Mouse (Mus musculus) heart, embryonic 10.5 days (tissue): Measurements from ENCODE around the gene Nkx6-2. TPM values are rescaled to one million over a fixed set of nuclear protein-coding genes. Genes with fewer than 3 reads are reported as not detected.
A peak's percentile ranks its signal among the peaks of the same experiment; 100 is the strongest.

ENCODE experiments used
- DNase-seq: peaks from one replicate; pipeline ENCODE4 v3.0.0-alpha.2; 2017; ENCODE audit warnings: low spot score
- H3K27ac ChIP-seq: fragments of 300-500 bp; sonication (generic); 2 replicates; pipeline ENCODE4 v1.5.1; 2016; ENCODE audit warnings: mild to moderate bottlenecking
- H3K27me3 ChIP-seq: fragments of 300-500 bp; sonication (generic); 2 replicates; pipeline ENCODE4 v1.6.1; 2016; ENCODE audit warnings: mild to moderate bottlenecking; ENCODE audit not compliant: poor library complexity, insufficient read depth, severe bottlenecking
- H3K36me3 ChIP-seq: fragments of 300-500 bp; sonication (generic); 2 replicates; pipeline ENCODE4 v1.6.1; 2016; ENCODE audit warnings: mild to moderate bottlenecking, moderate library complexity
- H3K4me1 ChIP-seq: fragments of 300-500 bp; sonication (generic); 2 replicates; pipeline ENCODE4 v1.6.1; 2016; ENCODE audit warnings: mild to moderate bottlenecking
- H3K4me3 ChIP-seq: fragments of 300-500 bp; sonication (generic); 2 replicates; pipeline ENCODE4 v1.5.1; 2016; ENCODE audit warnings: mild to moderate bottlenecking, moderate library complexity
- H3K9me3 ChIP-seq: fragments of 300-500 bp; sonication (generic); 2 replicates; pipeline ENCODE4 v1.6.1; 2016; ENCODE audit warnings: mild to moderate bottlenecking, moderate library complexity
- WGBS: fragments of 180-500 bp; shearing (Covaris S2); methylation state at CpG from one replicate; pipeline ENCODE4 v1.1.7; 2016; 5-methylcytosine and 5-hydroxymethylcytosine counted together
- polyA plus RNA-seq: library from polyadenylated mRNA; unstranded; fragments of >200 nt; fragmentation: Nextera tagmentation; extraction: Ambion mirVana; gene quantifications from 2 replicates; pipeline ENCODE4 v1.2.1, GENCODE M21; 2016

The Nkx6-2 gene
- 1.2 TPM in 1 of 2 replicates, not detected in the other for polyA plus RNA-seq

DNA sequence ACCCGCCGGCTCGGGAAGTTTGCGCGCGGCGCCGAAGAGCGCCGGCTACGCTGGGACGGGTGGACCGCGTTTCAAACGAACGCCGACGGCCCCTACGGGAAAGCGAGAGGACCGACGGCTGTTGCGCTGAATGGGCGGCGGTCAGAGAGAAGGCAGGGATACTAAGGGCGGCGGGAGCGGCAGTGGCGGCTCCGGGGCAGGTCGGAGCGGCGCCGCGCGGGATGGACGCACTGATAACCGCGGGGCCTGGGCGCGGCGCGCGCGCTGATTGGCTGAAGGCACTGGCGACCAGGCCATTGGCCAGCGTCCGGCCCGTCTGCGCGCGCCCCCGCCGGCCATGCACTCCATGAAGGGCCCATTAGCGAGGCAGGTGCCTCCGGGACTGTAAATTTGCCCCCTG is at the start of gene Nkx6-2:
Nkx6-2 (minus strand) TSS at position 203 of the 400 bp plus-strand sequence.
- peak within 1 kb of the TSS; percentile 60 for H3K4me3 ChIP-seq
- H3K36me3 ChIP-seq = peaks cover 18% of the 10 kb centered on the region
- H3K9me3 ChIP-seq = no peaks in the 10 kb centered on the region
- peaks cover 100% of the 10 kb centered on the region for H3K27me3 ChIP-seq
- under 1% methylated on average over 48 of the region's 56 CpGs for WGBS
- DNase-seq = no peak
- H3K4me1 ChIP-seq = peaks cover 28% of the 10 kb centered on the region
- no peak within 1 kb of the TSS for H3K27ac ChIP-seq

DNA sequence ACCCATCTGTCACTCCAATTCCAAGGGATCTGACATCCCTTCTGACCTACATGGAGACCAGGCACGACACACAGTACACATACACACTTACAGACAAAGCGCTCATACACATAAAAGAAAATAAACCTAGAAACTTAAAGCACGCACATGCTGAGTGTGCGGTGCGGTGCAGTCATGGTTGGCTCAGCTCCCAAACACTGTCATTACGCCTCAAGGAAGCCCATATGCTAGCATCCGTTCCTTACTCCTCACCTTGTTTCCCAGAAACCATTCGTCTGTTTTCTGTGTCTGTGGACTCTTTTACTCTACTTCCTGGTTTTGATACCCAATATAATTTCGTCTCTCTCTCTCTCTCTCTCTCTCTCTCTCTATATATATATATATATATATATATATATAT is 42.6 kb upstream of the Nkx6-2 start:
- no peak for DNase-seq
- Histone ChIP-seq H3K27me3 (peaks cover 13% of the 10 kb centered on the region; the same call in 1 of the 2 replicates), H3K4me3 (no peak overlapping the region), H3K9me3 (no peaks in the 10 kb centered on the region), H3K4me1 (no peaks in the 10 kb centered on the region), H3K36me3 (no peaks in the 10 kb centered on the region), H3K27ac (no peak overlapping the region)
- WGBS = 87% methylated on average over 9 of the region's 9 CpGs

DNA sequence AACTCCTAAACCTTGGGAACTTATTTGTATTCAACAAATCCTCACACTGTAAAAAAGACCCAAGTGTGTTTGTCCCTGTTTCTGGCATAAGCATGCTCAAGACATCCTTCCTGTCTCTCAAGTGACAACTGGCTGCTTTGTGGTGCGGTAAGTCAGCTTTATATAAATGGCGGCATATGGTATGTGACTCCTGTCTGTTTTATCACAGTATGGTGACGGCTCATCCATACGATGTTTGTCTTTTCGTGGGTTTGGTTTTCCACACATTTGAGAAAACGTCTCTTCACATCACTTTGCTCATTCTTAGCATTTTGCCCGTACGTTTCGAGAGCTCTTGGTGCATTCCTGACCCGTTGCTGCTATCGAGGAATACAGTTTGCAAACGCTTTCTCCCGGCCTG is 40.0 kb upstream of the Nkx6-2 start:
- DNase-seq = no peak
- H3K27me3 ChIP-seq = peaks cover 32% of the 10 kb centered on the region; the same call in 1 of the 2 replicates
- no peak overlapping the region for H3K4me3 ChIP-seq
- no peak overlapping the region for H3K27ac ChIP-seq
- H3K36me3 ChIP-seq = no peaks in the 10 kb centered on the region
- no peaks in the 10 kb centered on the region for H3K9me3 ChIP-seq
- H3K4me1 ChIP-seq = no peaks in the 10 kb centered on the region
- 79% methylated on average over 13 of the region's 13 CpGs for WGBS

DNA sequence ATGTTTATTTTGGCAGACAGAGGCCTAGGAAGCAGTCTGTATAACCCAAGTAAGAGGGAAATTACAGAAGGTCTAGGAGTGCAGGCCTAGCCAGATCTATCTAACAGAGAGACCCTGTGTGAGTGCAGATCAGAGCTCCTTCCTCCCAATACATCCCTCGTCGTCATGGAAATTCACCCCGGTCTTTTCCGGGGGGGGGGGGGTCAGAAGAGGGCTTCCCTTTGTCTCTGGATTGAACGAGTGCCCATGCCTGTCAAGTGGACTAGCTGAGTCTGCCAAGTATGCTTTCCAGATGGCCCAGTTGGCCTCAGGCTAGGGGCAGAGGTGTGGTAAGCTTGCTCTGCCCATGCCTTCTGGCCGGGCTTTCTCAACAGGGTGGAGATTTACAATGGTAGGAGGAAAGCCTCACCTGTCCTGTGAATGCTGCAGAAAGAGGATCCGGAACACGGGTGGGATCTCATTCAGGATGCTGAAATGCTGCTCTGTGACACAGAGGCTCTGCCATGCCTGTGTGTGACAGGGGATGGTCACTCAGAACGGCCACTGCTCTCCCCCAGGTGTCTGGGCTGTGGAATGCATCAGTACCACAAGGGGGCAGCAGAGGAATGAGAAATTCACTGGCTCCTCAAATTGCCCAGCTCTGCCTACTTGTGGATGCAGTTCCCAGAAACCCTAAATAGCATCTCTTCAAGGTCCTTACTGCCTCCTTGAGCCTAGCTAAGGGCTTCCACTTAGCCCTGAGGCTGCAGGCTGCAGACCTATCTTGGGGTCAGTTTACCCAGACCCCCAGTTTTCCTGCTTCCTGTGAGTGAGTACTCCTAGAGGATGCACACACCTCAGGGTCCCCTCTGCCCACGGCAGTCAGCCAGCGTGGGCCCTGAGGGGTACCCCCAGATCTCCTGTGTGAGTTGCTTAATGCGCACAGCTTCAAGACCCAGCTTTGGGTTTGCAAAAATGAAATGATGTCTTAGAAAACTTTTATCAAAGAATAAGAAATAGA is 33.5 kb upstream of the Nkx6-2 start:
- Histone ChIP-seq H3K36me3 (no peaks in the 10 kb centered on the region), H3K4me1 (no peaks in the 10 kb centered on the region), H3K27me3 (peaks cover 62% of the 10 kb centered on the region), H3K27ac (no peak overlapping the region), H3K9me3 (no peaks in the 10 kb centered on the region), H3K4me3 (no peak overlapping the region)
- no peak for DNase-seq
- WGBS = 62% methylated on average over 12 of the region's 12 CpGs

DNA sequence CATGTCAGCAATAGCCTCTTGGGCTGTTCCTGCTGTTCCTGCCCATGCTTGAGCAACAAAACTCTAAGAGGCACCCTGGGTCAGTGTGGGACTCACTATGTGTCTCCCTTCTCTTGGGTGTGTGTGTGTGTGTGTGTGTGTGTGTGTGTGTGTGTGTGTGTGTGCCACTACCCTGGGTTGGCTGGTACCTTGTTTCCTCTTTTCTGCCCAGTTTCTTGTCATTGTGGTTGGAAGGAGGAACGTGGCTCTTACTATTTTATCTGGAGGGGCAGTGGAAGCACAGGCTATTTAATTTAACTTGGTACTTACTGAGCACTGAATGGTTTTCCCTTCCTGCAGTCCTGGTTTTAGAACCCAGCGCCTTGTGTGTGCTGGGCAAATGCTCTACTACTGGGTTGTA is 27.7 kb upstream of the Nkx6-2 start:
- Histone ChIP-seq H3K27me3 (peaks cover 40% of the 10 kb centered on the region), H3K36me3 (no peaks in the 10 kb centered on the region), H3K4me1 (no peaks in the 10 kb centered on the region), H3K4me3 (no peak overlapping the region), H3K27ac (no peak overlapping the region), H3K9me3 (no peaks in the 10 kb centered on the region)
- DNase-seq = no peak
- 64% methylated on average over 2 of the region's 2 CpGs for WGBS

DNA sequence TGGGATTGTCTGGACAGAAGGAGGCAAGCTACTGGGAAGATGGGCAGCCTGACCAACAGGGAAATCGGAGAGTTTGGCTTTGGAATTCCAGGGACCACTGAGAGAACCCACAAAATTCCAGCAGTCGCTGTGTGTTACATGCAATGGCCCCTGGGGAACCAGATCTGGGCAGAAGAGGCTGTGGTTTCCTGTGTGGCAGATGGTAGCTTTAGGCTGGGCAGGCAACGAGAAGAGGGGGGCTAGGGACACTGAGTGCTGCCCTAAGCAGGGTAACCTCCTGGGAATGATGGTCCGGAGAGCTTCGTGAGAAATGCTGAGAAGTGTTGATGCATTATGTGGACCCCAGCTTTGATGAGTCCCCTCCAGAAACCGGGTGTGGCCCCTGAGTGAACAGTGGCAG is 13.3 kb upstream of the Nkx6-2 start:
- DNase-seq = no peak
- no peaks in the 10 kb centered on the region for H3K9me3 ChIP-seq
- WGBS = 59% methylated on average over 6 of the region's 6 CpGs
- H3K27ac ChIP-seq = no peak overlapping the region
- H3K4me3 ChIP-seq = no peak overlapping the region
- no peaks in the 10 kb centered on the region for H3K4me1 ChIP-seq
- H3K27me3 ChIP-seq = peaks cover 36% of the 10 kb centered on the region; the same call in 1 of the 2 replicates
- H3K36me3 ChIP-seq = no peaks in the 10 kb centered on the region

DNA sequence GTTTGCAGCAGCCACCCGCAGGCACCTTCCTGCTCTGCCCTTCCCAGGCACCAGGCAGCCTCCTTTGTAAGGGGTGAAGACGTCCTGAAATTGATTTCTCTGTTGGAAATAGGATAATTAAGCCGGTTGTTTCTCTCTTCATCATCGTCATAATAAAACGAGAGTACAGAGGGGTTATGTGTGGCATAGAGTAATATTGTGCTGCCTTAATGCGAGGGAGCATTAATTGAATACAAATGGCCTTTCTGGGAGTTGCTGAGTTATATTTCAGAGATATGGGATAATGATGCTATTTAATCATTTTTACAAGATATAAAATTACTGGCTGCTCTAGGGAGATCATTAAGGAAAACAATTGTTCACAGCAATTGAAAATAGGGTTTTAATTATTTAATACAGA is 12.7 kb upstream of the Nkx6-2 start:
- Histone ChIP-seq H3K4me3 (no peak overlapping the region), H3K27ac (no peak overlapping the region), H3K36me3 (no peaks in the 10 kb centered on the region), H3K9me3 (no peaks in the 10 kb centered on the region), H3K27me3 (peaks cover 36% of the 10 kb centered on the region; the same call in 1 of the 2 replicates), H3K4me1 (no peaks in the 10 kb centered on the region)
- DNase-seq = no peak
- 61% methylated on average over 6 of the region's 6 CpGs for WGBS

DNA sequence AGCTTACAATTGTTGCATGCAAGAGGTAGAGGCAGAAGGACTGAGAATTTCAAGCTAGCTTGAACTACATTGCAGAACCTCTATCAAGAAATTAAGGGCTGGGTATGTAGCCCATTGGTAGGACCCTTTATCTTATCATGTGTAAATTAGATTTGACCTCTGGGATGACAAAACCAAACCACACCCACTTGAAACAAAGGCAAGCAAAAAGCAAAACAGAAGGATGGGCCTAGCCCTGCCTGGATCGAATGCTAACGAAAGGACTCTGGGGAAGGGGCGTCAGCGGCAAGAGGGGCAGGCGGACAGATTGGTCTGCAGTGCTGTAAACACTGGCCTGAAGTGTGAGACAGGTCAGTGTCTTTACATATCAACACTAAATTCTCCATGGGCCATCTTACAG is 8.7 kb upstream of the Nkx6-2 start:
- H3K27me3 ChIP-seq = peaks cover 65% of the 10 kb centered on the region
- no peak overlapping the region for H3K4me3 ChIP-seq
- H3K9me3 ChIP-seq = no peaks in the 10 kb centered on the region
- no peak overlapping the region for H3K27ac ChIP-seq
- 61% methylated on average over 5 of the region's 5 CpGs for WGBS
- no peaks in the 10 kb centered on the region for H3K4me1 ChIP-seq
- H3K36me3 ChIP-seq = no peaks in the 10 kb centered on the region
- DNase-seq = no peak

DNA sequence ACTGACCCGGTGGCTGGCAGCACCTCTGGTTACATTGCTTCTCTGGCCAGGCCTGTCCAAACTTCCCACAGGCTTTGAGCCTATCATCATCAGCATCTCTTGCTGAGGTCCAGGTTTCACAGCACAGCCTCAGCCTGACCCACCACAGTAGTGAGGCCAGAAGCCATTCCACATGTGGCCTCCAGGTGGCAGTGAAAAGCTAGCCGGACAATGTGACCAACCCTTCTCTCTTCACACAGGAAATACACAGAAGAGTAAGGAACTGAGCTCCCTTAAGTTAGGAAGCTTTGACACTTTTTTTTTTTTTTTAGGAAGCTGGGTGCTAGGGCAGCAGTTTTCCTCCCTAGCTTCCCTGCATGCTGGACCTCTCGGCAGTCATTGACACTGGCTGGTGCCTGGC is 7.7 kb upstream of the Nkx6-2 start:
- WGBS = 35% methylated on average over 3 of the region's 3 CpGs
- no peak overlapping the region for H3K27ac ChIP-seq
- H3K27me3 ChIP-seq = peaks cover 69% of the 10 kb centered on the region
- no peaks in the 10 kb centered on the region for H3K36me3 ChIP-seq
- H3K9me3 ChIP-seq = no peaks in the 10 kb centered on the region
- H3K4me3 ChIP-seq = no peak overlapping the region
- H3K4me1 ChIP-seq = no peaks in the 10 kb centered on the region; the same call in 1 of the 2 replicates
- DNase-seq = no peak

DNA sequence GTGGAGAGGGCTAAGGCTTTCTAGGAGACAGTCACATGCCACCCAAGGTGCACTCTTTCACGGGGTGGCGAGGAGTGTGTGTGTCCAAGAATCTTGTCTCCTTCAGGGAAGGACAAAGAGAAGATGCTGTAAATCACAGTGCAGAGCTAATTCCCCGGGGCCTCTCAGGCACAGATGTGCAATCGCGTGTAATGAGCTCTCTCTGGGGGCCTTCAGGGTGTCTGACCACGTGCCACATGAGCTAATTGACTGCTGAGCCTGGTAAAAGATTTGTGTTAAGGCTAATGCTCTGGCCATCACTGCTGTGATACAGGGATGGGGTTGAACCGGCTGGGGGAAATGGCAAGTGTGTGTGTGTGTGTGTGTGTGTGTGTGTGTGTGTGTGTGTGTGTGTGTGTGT is 5.3 kb upstream of the Nkx6-2 start:
- DNase-seq = no peak
- Histone ChIP-seq H3K36me3 (no peaks in the 10 kb centered on the region), H3K27me3 (peaks cover 74% of the 10 kb centered on the region), H3K4me1 (peaks cover 5% of the 10 kb centered on the region; the same call in 1 of the 2 replicates), H3K9me3 (no peaks in the 10 kb centered on the region), H3K27ac (no peak overlapping the region), H3K4me3 (no peak overlapping the region)
- WGBS = 45% methylated on average over 7 of the region's 7 CpGs

DNA sequence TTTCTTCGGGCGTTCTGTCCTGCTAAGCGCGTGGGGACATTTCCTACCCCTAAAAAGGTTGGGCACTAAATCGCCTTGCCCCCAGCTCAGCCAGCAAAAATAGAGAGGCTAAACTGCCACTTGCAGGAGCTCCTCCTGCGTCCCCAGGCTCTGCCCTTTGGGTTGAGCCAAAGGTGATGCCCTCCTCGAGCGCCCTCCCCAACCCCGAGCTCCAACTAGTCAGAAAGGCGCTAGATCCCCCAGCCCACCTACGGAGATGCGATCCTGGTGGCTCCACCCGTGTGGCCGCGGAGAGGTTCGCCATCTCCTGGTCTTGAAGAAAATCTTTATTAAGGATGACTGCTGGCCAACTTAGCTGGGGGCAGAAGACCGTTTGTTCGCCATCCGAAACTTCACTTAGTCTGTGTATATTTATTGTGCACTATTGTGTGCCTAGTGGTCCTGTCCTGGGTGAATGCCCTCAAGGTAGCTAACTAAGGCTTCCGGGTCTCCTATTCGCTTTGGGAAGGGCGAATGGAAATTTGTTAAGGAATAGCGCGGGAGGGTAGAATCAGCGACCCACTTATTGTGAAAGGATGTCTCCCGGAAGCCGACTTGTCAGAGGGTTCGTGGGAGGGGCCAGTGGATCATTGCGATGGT is 2.7 kb upstream of the Nkx6-2 start:
- no peaks in the 10 kb centered on the region for H3K9me3 ChIP-seq
- H3K4me3 ChIP-seq = peak overlapping the region; percentile 5; the same call in 1 of the 2 replicates
- no peak for DNase-seq
- peaks cover 100% of the 10 kb centered on the region for H3K27me3 ChIP-seq
- no peak overlapping the region for H3K27ac ChIP-seq
- 4% methylated on average over 29 of the region's 29 CpGs for WGBS
- peaks cover 28% of the 10 kb centered on the region for H3K4me1 ChIP-seq
- H3K36me3 ChIP-seq = no peaks in the 10 kb centered on the region

DNA sequence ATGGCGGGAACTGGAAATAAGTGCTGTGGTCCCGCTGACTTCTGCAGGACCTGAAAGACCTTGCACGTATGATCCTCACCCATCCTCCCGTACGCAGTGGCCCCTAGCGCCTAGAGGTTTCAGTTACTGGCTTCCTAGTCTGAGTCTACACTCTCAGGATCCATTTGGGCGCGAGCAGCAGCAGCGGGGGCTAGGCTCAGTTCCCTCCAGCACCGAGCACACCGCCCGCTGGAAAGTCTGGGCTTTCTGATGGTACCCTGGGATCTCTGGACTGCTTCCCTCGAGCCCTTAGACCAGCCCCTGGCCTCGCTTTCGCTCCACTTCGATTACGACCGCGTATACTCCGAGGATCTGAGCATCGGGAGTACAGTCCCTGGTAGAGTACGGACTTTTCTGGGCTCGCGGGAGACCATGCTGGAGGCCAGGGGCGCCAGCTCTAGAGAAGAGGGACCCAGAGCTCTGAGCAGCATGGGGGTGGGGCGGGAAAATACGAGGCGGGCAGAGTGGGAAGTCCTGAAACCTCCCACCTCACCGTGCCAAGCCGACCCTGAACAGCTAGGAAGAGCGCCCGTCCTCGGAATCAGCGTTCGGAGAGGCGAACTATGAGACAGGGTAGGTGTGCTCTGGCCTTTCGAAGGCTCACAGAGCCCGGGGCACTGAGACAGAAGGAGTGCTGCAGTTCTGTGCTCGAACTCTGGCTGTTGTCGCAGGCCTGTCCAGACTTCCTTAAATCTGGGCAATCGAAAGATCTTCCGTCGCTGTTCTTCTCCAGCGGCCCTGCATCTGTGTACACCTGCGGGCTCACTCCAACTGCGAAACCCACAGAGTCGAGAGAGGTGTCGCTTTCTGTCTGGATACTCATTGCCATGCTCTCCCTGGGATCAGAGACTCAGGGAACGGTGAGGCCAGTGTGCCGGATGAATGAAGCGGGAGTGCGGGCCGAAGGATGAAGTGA is 1.9 kb upstream of the Nkx6-2 start:
- WGBS = 2% methylated on average over 53 of the region's 53 CpGs
- H3K4me3 ChIP-seq = peak overlapping the region; percentile 35

More for the DNA sequence above, 1.9 kb upstream of the Nkx6-2 start:
- Histone ChIP-seq H3K27ac (no peak overlapping the region), H3K9me3 (no peaks in the 10 kb centered on the region), H3K4me1 (peaks cover 28% of the 10 kb centered on the region), H3K27me3 (peaks cover 100% of the 10 kb centered on the region), H3K36me3 (peaks cover 1% of the 10 kb centered on the region; the same call in 1 of the 2 replicates)
- DNase-seq = no peak
